Mouse (Mus musculus): Measurements from ENCODE around the gene Abi2. TPM values are rescaled to one million over a fixed set of nuclear protein-coding genes. Genes with fewer than 3 reads are reported as not detected.
"Not testable (repeated sequence)": the region's sequence is repeated elsewhere in the genome, so short reads cannot be mapped to it uniquely, and the experiment has no call there.

Abi2 gene
- polyA plus RNA-seq, 1 experiment from 2014 or later: 23.4 TPM

DNA sequence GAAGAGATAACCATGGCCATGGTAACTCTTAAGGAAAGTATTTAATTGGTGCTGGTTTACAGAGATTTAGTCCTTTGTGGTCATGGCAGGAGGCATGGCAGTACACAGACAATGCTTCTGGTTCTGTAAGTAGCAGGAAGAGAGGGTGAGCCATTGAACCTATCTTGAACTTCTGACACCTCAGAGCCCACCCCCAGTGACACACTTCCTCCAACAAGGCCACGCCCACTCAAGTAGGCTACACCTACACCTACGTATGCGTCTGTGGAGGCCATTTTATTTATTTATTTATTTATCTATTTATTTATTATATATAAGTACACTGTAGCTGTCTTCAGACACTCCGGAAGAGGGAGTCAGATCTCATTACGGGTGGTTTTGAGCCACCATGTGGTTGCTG is 22.1 kb downstream of the Abi2 start:
- Histone ChIP-seq H3K4me1 (peaks cover 4% of the 10 kb centered on the region; the same call in 1 of the 2 replicates), H3K4me2 (no peak overlapping the region), H3K27me3 (no peaks in the 10 kb centered on the region), H3K36me3 (peaks cover 4% of the 10 kb centered on the region), H3K9me3 (no peaks in the 10 kb centered on the region), H3K27ac (no peak overlapping the region), H3K4me3 (no peak overlapping the region), H3K9ac (no peak overlapping the region)
- no peak for ATAC-seq (ENCODE audit: insufficient number of reproducible peaks, insufficient read depth, low FRiP score, low TSS enrichment, low read depth)
- 90% methylated on average over 5 of the region's 5 CpGs for WGBS

DNA sequence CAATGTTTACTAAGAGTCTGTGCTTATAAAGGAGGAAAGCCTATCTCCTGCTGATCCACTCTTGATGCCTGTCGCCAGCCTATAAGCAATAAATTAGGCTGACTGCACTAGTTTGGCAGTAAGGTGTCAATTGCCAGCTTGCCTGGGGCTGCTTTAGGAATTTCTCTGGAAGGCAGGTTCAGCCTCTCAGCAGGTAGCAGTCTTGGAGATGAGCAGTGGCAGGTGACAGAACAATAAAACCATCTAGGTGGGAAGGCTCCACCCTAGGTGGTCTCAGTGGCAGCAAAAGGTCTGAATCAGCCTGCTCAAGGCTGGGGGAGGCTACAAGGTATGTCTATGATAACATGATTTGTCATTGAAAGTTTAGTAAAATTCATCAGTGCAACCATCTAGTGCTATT is 23.1 kb downstream of the Abi2 start:
- ATAC-seq (ENCODE audit: insufficient number of reproducible peaks, insufficient read depth, low FRiP score, low TSS enrichment, low read depth): no peak
- no peaks in the 10 kb centered on the region for H3K27me3 ChIP-seq
- H3K4me1 ChIP-seq: peaks cover 4% of the 10 kb centered on the region; the same call in 1 of the 2 replicates
- no peaks in the 10 kb centered on the region for H3K9me3 ChIP-seq
- WGBS: 25% methylated on average over 1 of the region's 1 CpGs
- H3K36me3 ChIP-seq: peaks cover 9% of the 10 kb centered on the region
- H3K4me2 ChIP-seq: no peak overlapping the region
- no peak overlapping the region for H3K27ac ChIP-seq
- H3K4me3 ChIP-seq: no peak overlapping the region
- H3K9ac ChIP-seq: no peak overlapping the region

DNA sequence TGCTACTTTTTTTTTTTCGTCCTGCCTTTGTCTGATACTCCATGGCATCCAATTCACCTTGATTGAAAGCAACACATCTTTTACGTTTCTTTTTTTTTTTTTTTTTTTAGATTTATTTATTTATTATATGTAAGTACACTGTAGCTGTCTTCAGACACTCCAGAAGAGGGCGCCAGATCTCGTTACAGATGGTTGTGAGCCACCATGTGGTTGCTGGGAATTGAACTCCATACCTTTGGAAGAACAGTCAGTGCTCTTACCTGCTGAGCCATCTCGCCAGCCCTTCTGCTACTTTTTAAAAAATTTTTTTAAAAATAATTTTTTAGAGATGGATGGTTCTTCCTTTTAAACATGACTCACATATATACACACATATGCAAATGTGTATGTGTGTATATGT is 32.0 kb downstream of the Abi2 start:
- ATAC-seq (ENCODE audit: insufficient number of reproducible peaks, insufficient read depth, low FRiP score, low TSS enrichment, low read depth); H3K4me3 ChIP-seq; H3K9me3 ChIP-seq; H3K27me3 ChIP-seq; H3K4me1 ChIP-seq; H3K9ac ChIP-seq; H3K27ac ChIP-seq; H3K4me2 ChIP-seq: not testable (repeated sequence)
- peaks cover 16% of the 10 kb centered on the region for H3K36me3 ChIP-seq
- WGBS: 59% methylated on average over 5 of the region's 5 CpGs

DNA sequence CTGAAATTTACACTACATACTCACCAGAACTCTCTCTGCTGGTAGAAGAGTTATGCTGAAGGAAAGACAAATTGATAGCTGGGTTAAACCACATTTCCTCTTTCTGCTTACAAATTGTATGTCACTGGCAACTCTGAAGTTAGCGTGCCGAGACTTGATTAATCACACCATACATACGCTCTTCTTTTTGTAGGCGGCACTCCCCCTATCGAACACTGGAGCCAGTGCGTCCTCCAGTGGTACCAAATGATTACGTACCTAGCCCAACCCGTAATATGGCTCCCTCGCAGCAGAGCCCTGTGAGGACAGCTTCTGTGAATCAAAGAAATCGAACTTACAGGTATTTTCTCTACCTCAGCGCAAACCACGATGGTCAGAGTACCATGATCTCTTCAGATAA is 37.6 kb downstream of the Abi2 start:
- whole genome bisulfite sequencing: 83% methylated on average over 12 of the region's 12 CpGs
- H3K4me2 ChIP-seq: no peak overlapping the region

DNA sequence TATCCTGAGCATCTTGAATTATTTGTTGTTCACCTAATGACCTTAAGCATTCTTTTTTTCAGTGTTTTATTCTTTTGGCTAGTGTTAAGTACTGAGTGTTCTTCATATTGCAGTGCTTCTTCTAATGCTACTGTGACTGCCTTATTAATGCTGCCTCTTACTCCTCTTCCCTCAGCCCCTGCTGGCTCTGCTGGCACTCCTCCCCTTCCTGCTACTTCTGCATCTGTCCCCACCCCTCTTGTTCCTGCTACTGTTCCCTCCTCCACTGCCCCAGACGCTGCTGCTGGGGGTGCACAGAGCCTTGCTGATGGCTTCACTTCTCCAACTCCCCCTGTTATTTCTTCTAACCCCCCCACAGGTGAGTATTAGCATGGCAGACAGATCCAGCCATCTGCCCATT is 40.5 kb downstream of the Abi2 start:
- no peak overlapping the region for H3K4me3 ChIP-seq
- H3K36me3 ChIP-seq: peaks cover 34% of the 10 kb centered on the region
- no peaks in the 10 kb centered on the region for H3K9me3 ChIP-seq
- no peaks in the 10 kb centered on the region for H3K27me3 ChIP-seq
- no peak for ATAC-seq (ENCODE audit: insufficient number of reproducible peaks, insufficient read depth, low FRiP score, low TSS enrichment, low read depth)
- 35% methylated on average over 1 of the region's 1 CpGs for whole genome bisulfite sequencing
- no peak overlapping the region for H3K4me2 ChIP-seq
- no peak overlapping the region for H3K27ac ChIP-seq
- H3K4me1 ChIP-seq: no peaks in the 10 kb centered on the region
- H3K9ac ChIP-seq: no peak overlapping the region

More for the DNA sequence above, 37.6 kb downstream of the Abi2 start:
- Histone ChIP-seq H3K27ac (no peak overlapping the region), H3K4me1 (no peaks in the 10 kb centered on the region), H3K4me3 (no peak overlapping the region), H3K36me3 (peaks cover 31% of the 10 kb centered on the region), H3K27me3 (no peaks in the 10 kb centered on the region), H3K9me3 (no peaks in the 10 kb centered on the region), H3K9ac (no peak overlapping the region)
- ATAC-seq (ENCODE audit: insufficient number of reproducible peaks, insufficient read depth, low FRiP score, low TSS enrichment, low read depth): no peak

DNA sequence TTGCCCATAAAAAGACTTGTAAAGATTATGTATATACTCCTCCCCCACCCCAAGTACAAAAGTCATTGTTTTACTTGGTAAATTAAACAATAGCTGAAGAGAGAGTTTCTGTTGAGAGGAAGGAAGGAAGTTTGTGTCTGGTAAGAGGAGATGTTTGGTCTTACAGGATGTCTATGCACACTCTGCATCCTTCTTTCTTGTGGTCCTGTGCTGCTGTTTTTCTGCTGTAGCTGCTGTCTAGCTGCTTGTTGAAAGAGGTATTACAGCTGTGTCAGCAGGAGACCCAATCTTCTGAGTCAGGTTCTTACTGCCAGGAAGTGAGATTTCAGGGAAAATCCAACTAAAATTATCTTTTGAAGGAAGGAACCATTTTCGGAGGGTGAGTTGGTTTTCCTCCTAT is 51.2 kb downstream of the Abi2 start:
- H3K36me3 ChIP-seq: peaks cover 29% of the 10 kb centered on the region
- 93% methylated on average over 1 of the region's 1 CpGs for WGBS
- ATAC-seq (ENCODE audit: insufficient number of reproducible peaks, insufficient read depth, low FRiP score, low TSS enrichment, low read depth): no peak

DNA sequence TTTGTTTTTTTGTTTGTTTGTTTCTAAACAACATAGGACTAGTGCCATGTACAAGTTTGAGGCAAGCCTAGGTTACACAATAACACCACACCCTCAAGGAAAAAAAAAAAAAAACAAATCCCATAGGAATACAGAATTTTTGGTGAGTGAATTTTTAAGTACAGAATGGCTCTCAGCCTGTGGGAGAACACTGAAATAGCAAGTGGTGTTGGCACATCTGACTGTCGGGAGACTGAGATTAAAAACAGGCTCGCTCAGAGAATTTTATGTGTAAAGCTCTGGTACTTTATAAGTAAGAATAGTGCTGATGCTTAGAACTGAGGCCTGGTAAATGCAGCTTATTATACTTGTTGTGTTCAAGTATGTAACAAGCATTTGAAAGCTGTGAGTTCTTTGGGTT is 60.1 kb downstream of the Abi2 start:
- H3K9ac ChIP-seq: no peak overlapping the region
- no peak for ATAC-seq (ENCODE audit: insufficient number of reproducible peaks, insufficient read depth, low FRiP score, low TSS enrichment, low read depth)

More for the DNA sequence above, 51.2 kb downstream of the Abi2 start:
- H3K27ac ChIP-seq: no peak overlapping the region
- no peak overlapping the region for H3K9ac ChIP-seq
- H3K4me3 ChIP-seq: no peak overlapping the region
- no peak overlapping the region for H3K4me2 ChIP-seq
- H3K27me3 ChIP-seq: no peaks in the 10 kb centered on the region
- no peaks in the 10 kb centered on the region for H3K4me1 ChIP-seq
- H3K9me3 ChIP-seq: no peaks in the 10 kb centered on the region

DNA sequence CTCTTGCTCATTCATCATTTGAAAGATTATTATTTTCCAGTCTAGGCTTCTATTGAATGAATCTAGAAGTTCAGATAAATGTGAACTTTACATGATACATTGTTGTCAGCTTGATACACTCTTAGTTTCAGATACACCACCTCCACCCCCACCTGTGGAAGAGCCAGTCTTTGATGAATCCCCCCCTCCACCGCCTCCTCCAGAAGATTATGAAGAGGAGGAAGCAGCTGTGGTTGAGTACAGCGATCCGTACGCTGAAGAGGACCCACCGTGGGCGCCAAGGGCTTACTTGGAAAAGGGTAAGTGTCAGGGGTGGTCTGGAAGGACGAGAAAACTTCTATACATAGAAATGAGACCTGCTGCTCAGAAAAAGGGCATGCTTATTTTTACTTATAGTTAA is 61.1 kb downstream of the Abi2 start:
- WGBS: 94% methylated on average over 7 of the region's 7 CpGs
- Histone ChIP-seq H3K27me3 (no peaks in the 10 kb centered on the region), H3K27ac (no peak overlapping the region), H3K4me2 (no peak overlapping the region), H3K4me1 (no peaks in the 10 kb centered on the region), H3K36me3 (peaks cover 31% of the 10 kb centered on the region), H3K9me3 (no peaks in the 10 kb centered on the region), H3K9ac (no peak overlapping the region), H3K4me3 (no peak overlapping the region)
- ATAC-seq (ENCODE audit: insufficient number of reproducible peaks, insufficient read depth, low FRiP score, low TSS enrichment, low read depth): no peak

More for the DNA sequence above, 60.1 kb downstream of the Abi2 start:
- Histone ChIP-seq H3K4me2 (no peak overlapping the region), H3K9me3 (no peaks in the 10 kb centered on the region), H3K27me3 (no peaks in the 10 kb centered on the region), H3K27ac (no peak overlapping the region), H3K36me3 (peaks cover 34% of the 10 kb centered on the region), H3K4me1 (no peaks in the 10 kb centered on the region), H3K4me3 (no peak overlapping the region)
- 70% methylated on average over 2 of the region's 2 CpGs for WGBS

DNA sequence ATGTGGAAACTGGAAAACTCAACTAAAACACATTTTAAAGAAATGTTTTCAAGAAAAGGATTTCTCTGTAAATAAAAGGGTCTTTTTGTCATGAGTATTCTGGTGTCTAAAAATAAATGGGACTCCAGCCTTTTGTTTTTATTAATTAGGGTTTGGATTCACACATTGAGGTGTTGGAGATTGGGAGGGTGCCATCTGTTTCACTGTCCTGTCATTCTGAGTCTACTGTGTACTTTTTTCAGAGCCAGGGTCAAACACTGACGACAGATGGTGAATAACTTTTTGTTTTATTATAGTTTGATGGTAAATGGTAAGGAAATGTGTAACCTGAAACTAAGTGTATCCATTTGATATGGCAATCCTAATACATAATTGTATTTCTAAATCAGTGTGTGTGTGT is 72.1 kb downstream of the Abi2 start:
- Histone ChIP-seq H3K4me2 (no peak overlapping the region), H3K27me3 (no peaks in the 10 kb centered on the region), H3K4me3 (no peak overlapping the region), H3K9me3 (no peaks in the 10 kb centered on the region), H3K4me1 (no peaks in the 10 kb centered on the region), H3K36me3 (peaks cover 36% of the 10 kb centered on the region), H3K27ac (no peak overlapping the region), H3K9ac (no peak overlapping the region)
- ATAC-seq (ENCODE audit: insufficient number of reproducible peaks, insufficient read depth, low FRiP score, low TSS enrichment, low read depth): no peak
- 48% methylated on average over 1 of the region's 1 CpGs for WGBS

DNA sequence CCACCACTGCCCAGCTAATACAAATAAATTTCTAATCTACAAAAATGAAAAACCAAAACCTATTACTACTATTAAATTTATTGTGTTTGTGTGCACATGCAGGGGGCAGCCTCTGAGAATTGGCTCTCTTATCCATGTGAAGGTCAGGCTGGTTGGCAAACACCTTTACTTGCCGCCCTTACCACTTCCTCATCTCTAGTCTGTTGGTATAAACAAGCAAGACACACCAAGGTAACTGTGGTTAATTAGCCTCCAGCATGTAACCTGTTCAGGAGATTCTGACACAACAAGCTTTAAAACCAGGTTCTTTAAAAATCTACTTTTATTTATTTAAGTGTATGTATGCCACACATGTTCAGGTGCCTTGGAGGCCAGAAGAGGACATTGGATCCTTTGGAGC is 73.5 kb downstream of the Abi2 start:
- Histone ChIP-seq H3K4me1 (no peaks in the 10 kb centered on the region), H3K9me3 (no peaks in the 10 kb centered on the region), H3K27ac (no peak overlapping the region), H3K9ac (no peak overlapping the region), H3K4me2 (no peak overlapping the region), H3K27me3 (no peaks in the 10 kb centered on the region), H3K4me3 (no peak overlapping the region), H3K36me3 (peaks cover 30% of the 10 kb centered on the region)
- no peak for ATAC-seq (ENCODE audit: insufficient number of reproducible peaks, insufficient read depth, low FRiP score, low TSS enrichment, low read depth)
- WGBS: 97% methylated on average over 1 of the region's 1 CpGs

DNA sequence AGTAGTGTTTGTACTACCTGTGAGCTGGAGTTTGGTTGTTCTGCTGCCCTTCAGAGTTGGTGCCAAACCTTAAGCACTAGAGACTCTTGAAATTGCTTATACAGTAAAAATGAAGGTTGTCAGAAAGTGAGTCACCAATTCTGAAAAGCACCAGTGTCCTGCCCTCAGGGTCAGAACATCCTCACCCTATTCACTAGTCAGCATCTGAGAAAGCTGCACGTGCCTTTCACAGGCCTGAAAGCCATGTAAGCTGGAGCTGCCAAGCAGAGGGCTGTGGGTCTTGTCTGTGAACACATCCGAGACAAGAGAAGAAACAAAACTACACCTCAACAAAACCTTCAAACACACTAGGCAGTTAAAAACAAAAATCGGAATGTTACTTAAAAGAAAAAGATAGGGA is 76.2 kb downstream of the Abi2 start:
- peaks cover 38% of the 10 kb centered on the region for H3K36me3 ChIP-seq
- WGBS: 80% methylated on average over 3 of the region's 3 CpGs
- no peaks in the 10 kb centered on the region for H3K9me3 ChIP-seq
- H3K27ac ChIP-seq: no peak overlapping the region
- H3K27me3 ChIP-seq: no peaks in the 10 kb centered on the region
- no peak overlapping the region for H3K4me3 ChIP-seq
- no peak overlapping the region for H3K4me2 ChIP-seq
- no peak overlapping the region for H3K9ac ChIP-seq
- no peak for ATAC-seq (ENCODE audit: insufficient number of reproducible peaks, insufficient read depth, low FRiP score, low TSS enrichment, low read depth)
- H3K4me1 ChIP-seq: no peaks in the 10 kb centered on the region

DNA sequence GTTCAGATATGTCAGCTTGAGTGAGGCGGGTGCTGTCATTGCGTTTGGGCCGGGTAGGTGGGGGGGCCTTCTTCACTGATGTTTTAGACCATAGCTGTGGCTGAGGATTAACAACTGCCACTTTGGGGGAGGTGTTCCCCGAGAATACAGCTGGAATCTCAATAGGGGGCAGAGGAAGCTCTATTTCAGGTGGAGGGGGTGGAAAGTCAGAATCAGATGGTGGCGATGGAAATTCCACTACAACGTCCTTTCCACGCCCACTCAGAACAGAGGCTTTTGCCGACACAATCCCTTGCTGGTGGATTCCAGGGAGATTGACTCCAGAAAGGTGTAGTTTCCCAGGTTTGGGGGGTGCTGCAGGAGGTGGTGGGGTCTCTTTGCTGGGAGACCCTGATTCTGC is 79.2 kb downstream of the Abi2 start:
- no peak overlapping the region for H3K9ac ChIP-seq
- WGBS: 86% methylated on average over 8 of the region's 8 CpGs
- H3K4me3 ChIP-seq: no peak overlapping the region
- H3K27me3 ChIP-seq: no peaks in the 10 kb centered on the region
- no peak overlapping the region for H3K4me2 ChIP-seq
- peaks cover 56% of the 10 kb centered on the region for H3K36me3 ChIP-seq
- no peak for ATAC-seq (ENCODE audit: insufficient number of reproducible peaks, insufficient read depth, low FRiP score, low TSS enrichment, low read depth)
- H3K9me3 ChIP-seq: no peaks in the 10 kb centered on the region
- no peaks in the 10 kb centered on the region for H3K4me1 ChIP-seq
- no peak overlapping the region for H3K27ac ChIP-seq

DNA sequence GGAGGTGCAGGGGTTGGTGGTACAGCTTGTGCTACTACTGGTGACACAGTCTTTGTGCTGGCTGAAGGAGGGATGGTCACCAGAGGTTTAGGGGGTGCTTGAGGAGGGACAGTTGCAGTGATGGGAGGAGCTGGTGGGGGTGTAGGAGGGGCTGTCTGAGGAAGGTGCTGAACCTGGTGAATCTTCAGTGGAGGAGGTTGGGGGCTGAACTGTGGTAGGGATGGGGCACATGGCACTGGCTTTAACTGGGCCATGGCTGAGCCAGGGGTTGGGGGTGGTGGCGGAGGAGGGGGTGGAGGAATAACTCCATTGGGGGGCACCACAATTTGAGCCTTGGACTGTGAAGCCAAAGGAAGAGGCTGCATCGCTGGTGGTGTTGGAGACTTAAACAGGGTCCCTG is 80.2 kb downstream of the Abi2 start:
- peaks cover 64% of the 10 kb centered on the region for H3K36me3 ChIP-seq
- ATAC-seq (ENCODE audit: insufficient number of reproducible peaks, insufficient read depth, low FRiP score, low TSS enrichment, low read depth): 0 out of 2 replicates have a peak, but pooled peaks have one; percentile 34

More for the DNA sequence above, 80.2 kb downstream of the Abi2 start:
- no peak overlapping the region for H3K9ac ChIP-seq
- no peaks in the 10 kb centered on the region for H3K9me3 ChIP-seq
- no peaks in the 10 kb centered on the region for H3K4me1 ChIP-seq
- H3K4me2 ChIP-seq: no peak overlapping the region
- WGBS: 89% methylated on average over 2 of the region's 2 CpGs
- no peak overlapping the region for H3K27ac ChIP-seq
- no peak overlapping the region for H3K4me3 ChIP-seq
- no peaks in the 10 kb centered on the region for H3K27me3 ChIP-seq

Data from embryonic facial prominence, embryonic 13.5 days (tissue).